Mouse (Mus musculus) ES-E14 (cell line): Measurements from ENCODE around the gene Pigh. TPM values are rescaled to one million over a fixed set of nuclear protein-coding genes. Genes with fewer than 3 reads are reported as not detected.
A peak's percentile ranks its signal among the peaks of the same experiment; 100 is the strongest.

Experiments
- DNase-seq: peaks from one replicate; pipeline ENCODE4 v3.0.0-alpha.2; 2013; ENCODE audit warnings: low read depth, low spot score
- H3K27ac ChIP-seq: 2 replicates; pipeline ENCODE4 v1.5.1; 2012; ENCODE audit warnings: low read depth, mild to moderate bottlenecking, low read length, moderate library complexity, mixed read lengths; ENCODE audit not compliant: poor library complexity, insufficient read depth, severe bottlenecking
- H3K36me3 ChIP-seq: 2 replicates; pipeline ENCODE4 v1.6.1; 2012; ENCODE audit warnings: mild to moderate bottlenecking, low read length, moderate library complexity, mixed read lengths; ENCODE audit not compliant: control insufficient read depth, poor library complexity, insufficient read depth, severe bottlenecking
- H3K4me1 ChIP-seq, 2 experiments: fragments of 150-350 bp in 1 of 2; sonication (generic) in 1 of 2; 2 replicates each; pipeline ENCODE4 v1.6.1; 2012; ENCODE audit warnings: low read length in 2 of 2, mild to moderate bottlenecking in 1 of 2, mixed read lengths in 1 of 2; ENCODE audit not compliant: control insufficient read depth in 2 of 2, insufficient read depth in 2 of 2, poor library complexity in 1 of 2
- H3K4me3 ChIP-seq, 2 experiments: fragments of 150-350 bp in 1 of 2; sonication (generic) in 1 of 2; 2 replicates each; pipeline ENCODE4 v1.5.1; 2012; ENCODE audit warnings: low read length in 2 of 2, low read depth in 1 of 2, mild to moderate bottlenecking in 1 of 2, mixed read lengths in 1 of 2; ENCODE audit not compliant: insufficient read depth in 1 of 2, poor library complexity in 1 of 2, severe bottlenecking in 1 of 2
- H3K9ac ChIP-seq: 2 replicates; pipeline ENCODE4 v1.6.1; 2012; ENCODE audit warnings: low read depth, mild to moderate bottlenecking, low read length, mixed read lengths; ENCODE audit not compliant: poor library complexity, insufficient read depth, severe bottlenecking
- H3K9me3 ChIP-seq: fragments of 150-350 bp; sonication (generic); 2 replicates; pipeline ENCODE4 v1.6.1; 2012; ENCODE audit warnings: low read depth, mild to moderate bottlenecking, low read length; ENCODE audit not compliant: control insufficient read depth, insufficient read depth
- CHD2 ChIP-seq: IDR thresholded peaks from 2 replicates; pipeline ENCODE4 v1.6.1; 2014; ENCODE audit warnings: mild to moderate bottlenecking, low read depth, low read length, inconsistent platforms
- HCFC1 ChIP-seq: IDR thresholded peaks from 2 replicates; pipeline ENCODE4 v1.6.1; 2012; ENCODE audit warnings: low read length, inconsistent platforms, borderline replicate concordance; ENCODE audit not compliant: insufficient read depth
- MAFK ChIP-seq: IDR thresholded peaks from 2 replicates; pipeline ENCODE4 v1.6.1; 2014; ENCODE audit warnings: mild to moderate bottlenecking, low read depth, low read length, inconsistent platforms; ENCODE audit not compliant: insufficient read depth
- ZC3H11A ChIP-seq: IDR thresholded peaks from 2 replicates; pipeline ENCODE4 v1.6.1; 2012; ENCODE audit warnings: low read depth, mild to moderate bottlenecking, inconsistent platforms, low read length, borderline replicate concordance
- ZNF384 ChIP-seq: IDR thresholded peaks from 2 replicates; pipeline ENCODE4 v1.6.1; 2012; ENCODE audit warnings: low read depth, low read length, inconsistent platforms
- in situ Hi-C, 2 experiments: fragments of 600-800 bp; cut with MboI; formaldehyde crosslinking; loops; one replicate each; pipeline ENCODE4 v1.15.1; 2025; ENCODE audit warnings: low sequenced_read_pairs in 2 of 2, inconsistent platforms in 1 of 2; ENCODE audit not compliant: unreplicated experiment in 2 of 2
- total RNA-seq: library from RNA; depleted of rRNA; stranded (reverse); fragments of 300-350 nt; gene quantifications from 2 replicates; pipeline ENCODE4 v1.2.3, GENCODE M21; 2012

The Pigh gene
- total RNA-seq, 1 experiment, result 17.0 TPM

DNA sequence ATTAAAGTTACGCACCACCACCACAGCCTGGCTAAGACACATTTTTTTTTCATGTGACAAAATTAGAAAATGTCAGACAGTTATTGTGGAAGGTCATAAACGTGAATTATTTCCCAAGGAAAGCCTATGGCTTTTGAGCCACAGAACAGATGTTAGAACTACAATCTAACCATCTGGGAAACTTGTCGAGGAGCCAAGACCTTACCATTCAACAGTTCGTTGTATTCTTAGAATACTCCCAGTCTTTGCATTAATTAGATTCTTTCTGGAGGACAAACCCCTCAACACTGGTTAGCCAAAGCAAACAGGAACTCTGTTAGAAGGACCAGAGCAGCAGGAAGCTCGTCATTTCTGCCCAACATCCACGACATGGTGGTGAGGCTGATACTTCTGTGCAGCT lies 43.3 kb downstream of the Pigh start:
- in situ Hi-C loops, result no loop called here
- Histone ChIP-seq H3K4me3 (no peak overlapping the region), H3K27ac (no peak overlapping the region), H3K4me1 (peaks cover 2 to 5% of the 10 kb centered on the region in 2 experiments; a peak in 2 of 4 replicates), H3K36me3 (peaks cover 2% of the 10 kb centered on the region; the same call in 1 of the 2 replicates), H3K9ac (no peak overlapping the region), H3K9me3 (no peaks in the 10 kb centered on the region)
- no peak for TF ChIP-seq CHD2
- no peak for DNase-seq

DNA sequence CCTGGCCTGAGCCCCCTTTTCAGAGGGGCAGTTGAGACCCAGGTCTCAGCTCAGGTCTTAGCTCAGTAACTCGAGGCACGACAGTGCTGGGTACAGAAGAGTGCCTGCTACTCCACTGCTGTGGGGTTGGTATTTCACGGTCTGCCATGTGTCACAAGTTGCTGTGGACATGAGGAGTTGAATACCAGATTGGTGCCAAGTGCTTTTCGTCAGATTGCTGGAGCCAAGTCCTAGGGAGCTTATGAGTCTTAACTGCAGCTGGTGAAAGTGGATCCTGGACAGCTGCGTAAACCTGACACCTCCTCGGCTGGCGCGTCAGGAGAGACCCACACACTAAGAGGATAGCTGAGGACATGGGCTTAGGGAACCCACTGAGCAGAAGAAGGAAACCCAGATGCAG lies 44.8 kb downstream of the Pigh start:
- Histone ChIP-seq H3K4me1 (peaks cover 7 to 15% of the 10 kb centered on the region in 2 experiments; a peak in 3 of 4 replicates), H3K36me3 (peaks cover 4% of the 10 kb centered on the region; the same call in 1 of the 2 replicates), H3K27ac (no peak overlapping the region), H3K4me3 (no peak overlapping the region), H3K9ac (no peak overlapping the region), H3K9me3 (no peaks in the 10 kb centered on the region)
- DNase-seq, result no peak
- TF ChIP-seq ZC3H11A (no peak), HCFC1 (no peak), CHD2 (no peak), MAFK (no peak), ZNF384 (no peak)
- in situ Hi-C loops, result no loop called here

DNA sequence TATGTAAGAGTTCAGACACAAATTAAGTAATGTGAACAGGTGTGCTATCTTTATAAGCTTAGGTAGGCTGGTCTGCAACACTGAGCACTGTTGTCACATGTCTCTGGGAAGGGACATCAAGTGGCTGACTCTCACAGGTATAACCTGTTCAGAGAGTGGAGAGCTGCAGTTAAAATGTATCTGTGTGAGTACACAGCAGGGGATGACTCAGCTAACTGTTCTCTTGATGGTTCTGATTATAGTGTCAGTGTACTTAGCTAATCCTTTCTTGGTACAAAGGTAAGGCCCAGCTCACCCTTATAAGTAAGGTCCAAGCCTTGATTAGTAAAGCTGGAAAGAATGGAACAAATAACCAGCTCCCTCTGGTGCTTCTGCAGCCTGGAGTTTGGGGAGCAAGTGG lies 48.0 kb downstream of the Pigh start:
- DNase-seq, result no peak
- peaks cover 4% of the 10 kb centered on the region; the same call in 1 of the 2 replicates for H3K36me3 ChIP-seq
- H3K27ac ChIP-seq, result no peak overlapping the region
- no peak overlapping the region for H3K9ac ChIP-seq
- no peak for TF ChIP-seq ZNF384
- TF ChIP-seq MAFK, result peak; percentile 60; the same call in 1 of the 2 replicates
- TF ChIP-seq CHD2, result no peak
- H3K4me1 ChIP-seq, result peaks cover 8 to 18% of the 10 kb centered on the region in 2 experiments; a peak in 3 of 4 replicates
- no peaks in the 10 kb centered on the region for H3K9me3 ChIP-seq
- H3K4me3 ChIP-seq, result no peak overlapping the region
- in situ Hi-C loops, result no loop called here

DNA sequence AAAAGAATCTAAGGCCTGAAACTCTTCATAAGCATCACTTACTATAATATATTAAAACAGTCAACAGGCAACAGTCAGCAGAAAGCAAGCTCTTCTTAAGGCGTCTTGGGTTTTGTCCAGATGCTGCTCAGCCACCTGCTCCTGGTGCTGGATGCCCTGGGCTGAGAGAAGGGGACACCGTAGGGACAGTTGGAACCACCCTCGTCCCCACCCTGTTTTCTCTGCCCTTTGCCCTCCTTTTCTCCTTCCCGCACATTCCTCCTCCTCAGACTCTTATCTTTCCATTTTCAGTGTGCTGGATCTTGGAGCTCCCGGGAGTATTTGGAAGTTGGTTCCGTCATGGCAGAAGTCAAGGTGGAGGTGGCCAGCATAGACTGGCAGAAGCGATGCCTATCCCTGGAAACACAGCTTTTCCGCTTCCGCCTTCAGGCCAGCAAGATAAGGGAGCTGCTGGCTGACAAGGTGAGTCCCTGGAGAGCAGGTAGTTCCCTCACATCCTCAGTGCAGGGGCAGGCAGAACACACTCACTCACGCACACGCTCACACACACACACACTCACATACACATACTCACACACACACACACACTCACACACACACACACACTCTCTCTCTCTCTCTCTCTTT lies 49.1 kb downstream of the Pigh start:
- H3K36me3 ChIP-seq, result peaks cover 4% of the 10 kb centered on the region; the same call in 1 of the 2 replicates
- H3K4me3 ChIP-seq, result no peak overlapping the region
- H3K4me1 ChIP-seq, result peaks cover 11 to 23% of the 10 kb centered on the region in 2 experiments
- H3K9me3 ChIP-seq, result no peaks in the 10 kb centered on the region
- TF ChIP-seq ZC3H11A, result no peak
- no peak for TF ChIP-seq ZNF384
- TF ChIP-seq CHD2, result no peak
- TF ChIP-seq MAFK, result no peak
- no peak for TF ChIP-seq HCFC1
- H3K9ac ChIP-seq, result no peak overlapping the region
- in situ Hi-C loops, result no loop called here
- DNase-seq, result no peak
- no peak overlapping the region; the same call in 1 of the 2 replicates for H3K27ac ChIP-seq

DNA sequence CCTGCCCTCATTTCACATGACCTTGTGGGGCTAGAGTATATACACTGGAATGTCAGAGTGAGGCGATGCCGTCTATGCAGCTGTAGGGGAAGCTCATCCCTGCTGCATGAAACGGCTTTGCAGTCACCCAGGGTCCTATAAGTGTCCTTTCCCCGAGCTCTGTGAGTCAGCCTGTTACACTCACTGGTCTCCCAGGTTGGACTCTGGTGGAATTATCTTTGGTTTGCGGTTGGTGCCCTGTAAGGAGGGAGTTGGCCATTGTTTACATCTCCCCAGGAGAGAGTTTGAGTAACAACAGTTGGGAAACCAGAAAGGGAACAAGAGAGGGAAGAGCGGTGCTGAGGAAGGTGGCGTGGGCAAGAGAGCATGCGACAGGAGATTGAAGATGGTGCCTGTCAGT lies 49.7 kb downstream of the Pigh start:
- TF ChIP-seq ZC3H11A (no peak), MAFK (no peak), ZNF384 (no peak), HCFC1 (no peak), CHD2 (no peak)
- Histone ChIP-seq H3K9ac (no peak overlapping the region), H3K27ac (no peak overlapping the region), H3K36me3 (peaks cover 4% of the 10 kb centered on the region; the same call in 1 of the 2 replicates), H3K4me3 (no peak overlapping the region), H3K9me3 (no peaks in the 10 kb centered on the region), H3K4me1 (peaks cover 12 to 27% of the 10 kb centered on the region in 2 experiments)
- no peak for DNase-seq
- in situ Hi-C loops, result no loop called here
